Mouse (Mus musculus) subcutaneous adipose tissue, adult 2 months (tissue): ENCODE results near the gene Nup50. TPM values are rescaled to one million over a fixed set of nuclear protein-coding genes. Genes with fewer than 3 reads are reported as not detected.

ENCODE experiments used
- polyA plus RNA-seq: library from polyadenylated mRNA; depleted of rRNA; stranded (reverse); fragments of >200 nt; gene quantifications from 2 replicates; pipeline ENCODE4 v1.2.3, GENCODE M21; 2012; ENCODE audit warnings: low replicate concordance; rRNA removed

Nup50 gene
- polyA plus RNA-seq: 6.6 and 10.7 TPM in 2 replicates

DNA sequence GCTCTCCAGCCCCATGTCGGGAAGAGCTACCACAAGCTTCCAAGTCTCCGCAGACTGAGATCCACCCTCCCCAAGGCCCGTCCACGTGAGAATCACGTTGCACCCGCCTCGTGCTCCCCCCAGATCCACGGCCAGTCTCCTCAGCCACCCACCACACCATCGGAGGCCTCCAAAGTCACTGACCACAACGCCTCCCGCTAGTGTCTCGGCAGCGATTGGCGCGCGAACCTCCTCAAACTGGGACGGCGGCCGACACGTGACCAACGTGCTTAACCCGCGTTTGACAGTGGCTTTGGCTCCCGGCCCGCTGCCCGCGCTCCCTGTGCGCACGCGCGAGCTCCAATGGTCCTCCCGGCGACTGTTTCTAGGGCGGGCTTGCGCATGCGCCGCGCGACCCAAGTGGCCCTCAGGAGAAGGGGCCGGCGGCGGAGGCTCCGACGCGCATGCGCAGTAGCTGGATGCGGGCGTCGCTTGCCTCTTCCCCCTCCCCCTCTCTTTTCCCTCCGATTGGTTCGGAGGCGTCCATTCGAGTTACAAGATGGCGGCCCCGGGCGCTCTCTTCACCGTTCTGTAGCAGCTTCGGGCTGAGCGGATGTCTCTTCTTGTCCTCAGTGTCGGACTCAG is at the start of gene Nup50:
Nup50 (plus strand) TSS at position 528 of the 624 bp plus-strand sequence.

DNA sequence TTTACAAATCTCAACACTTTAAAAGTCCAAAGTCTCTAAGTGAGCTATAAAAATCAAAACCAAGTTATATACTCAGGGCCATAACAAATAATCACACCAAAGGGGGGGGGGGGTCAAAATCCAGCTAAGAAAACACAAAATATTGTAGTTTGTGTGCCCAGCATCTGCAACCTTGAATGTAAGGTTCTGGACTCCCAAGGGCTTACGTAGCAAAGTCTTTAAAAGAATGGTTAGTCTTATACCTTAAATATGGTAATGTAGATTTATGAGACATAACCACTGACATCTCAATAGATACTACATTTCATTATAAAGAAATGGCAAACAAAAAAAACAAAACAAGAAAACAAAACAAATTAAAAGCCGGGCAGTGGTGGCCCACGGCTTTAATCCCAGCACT is 3.3 kb upstream of the Nup50 start, which contains the start of gene Gm29666:
Gm29666 (minus strand) TSS at position 101 of the 400 bp plus-strand sequence.

GRCm38 (mm10) chr15:84987874-84988825 is 64.9 kb downstream of the Nup50 start, which contains the start of gene 5031439G07Rik:
Gene 5031439G07Rik, minus strand, starts transcription at chr15:84988551.

Other genes with a start within 250 kb of the Nup50 start
- 1.9 and 6.7 TPM in 2 replicates for gene Arhgap8, start 203.4 kb upstream of the Nup50 start, polyA plus RNA-seq
- gene Phf21b, start 67.4 kb upstream of the Nup50 start, polyA plus RNA-seq: 3.0 and 14.3 TPM in 2 replicates
- 0.30 and 0.35 TPM in 2 replicates for gene Gm29666, start 3.4 kb upstream of the Nup50 start, polyA plus RNA-seq
- 20.6 and 31.0 TPM in 2 replicates for gene 5031439G07Rik, start 65.1 kb downstream of the Nup50 start, polyA plus RNA-seq
- gene Upk3a, start 93.7 kb downstream of the Nup50 start, polyA plus RNA-seq: 0.17 and 10.2 TPM in 2 replicates
- gene Fam118a, start 105.5 kb downstream of the Nup50 start, polyA plus RNA-seq: 7.7 and 19.7 TPM in 2 replicates
- not detected in 2 replicates for gene Smc1b, start 208.6 kb downstream of the Nup50 start, polyA plus RNA-seq
- gene Ribc2, start 208.7 kb downstream of the Nup50 start, polyA plus RNA-seq: 0.06 TPM in 1 of 2 replicates, not detected in the other